Mouse (Mus musculus) stomach, postnatal 0 days (tissue): Measurements from ENCODE around the gene Olfr126. TPM values are rescaled to one million over a fixed set of nuclear protein-coding genes. Genes with fewer than 3 reads are reported as not detected.

Experiments used
- ATAC-seq: fragments of 200-750 bp; cut with Nextera tagmentation; 2 replicates; pipeline ENCODE4 v1.8.0; 2017; ENCODE audit not compliant: low FRiP score, low TSS enrichment
- DNase-seq: peaks from one replicate; pipeline ENCODE4 v3.0.0-alpha.2; 2016; ENCODE audit warnings: low spot score
- H3K27ac ChIP-seq: fragments of 300-500 bp; sonication (generic); replicated peaks from 2 replicates; pipeline ENCODE4 v1.5.1; 2014; ENCODE audit warnings: mild to moderate bottlenecking, control low read depth
- H3K27me3 ChIP-seq: fragments of 300-500 bp; sonication (generic); 2 replicates; pipeline ENCODE4 v1.6.1; 2014; ENCODE audit warnings: low read length; ENCODE audit not compliant: control insufficient read depth, insufficient read depth
- H3K36me3 ChIP-seq: fragments of 300-500 bp; sonication (generic); 2 replicates; pipeline ENCODE4 v1.6.1; 2014; ENCODE audit warnings: low read length, mixed read lengths; ENCODE audit not compliant: control insufficient read depth, insufficient read depth
- H3K4me1 ChIP-seq: fragments of 300-500 bp; sonication (generic); replicated peaks from 2 replicates; pipeline ENCODE4 v1.6.1; 2014; ENCODE audit warnings: antibody characterized with exemption; ENCODE audit not compliant: control insufficient read depth, insufficient read depth
- H3K4me2 ChIP-seq: fragments of 300-500 bp; sonication (generic); replicated peaks from 2 replicates; pipeline ENCODE4 v1.6.1; 2014; ENCODE audit warnings: low read depth, mild to moderate bottlenecking, control low read depth, moderate library complexity
- H3K4me3 ChIP-seq: fragments of 300-500 bp; sonication (generic); 2 replicates; pipeline ENCODE4 v1.5.1; 2014; ENCODE audit warnings: low read depth, low read length, control low read depth
- H3K9ac ChIP-seq: fragments of 300-500 bp; sonication (generic); 2 replicates; pipeline ENCODE4 v1.6.1; 2014; ENCODE audit warnings: mild to moderate bottlenecking, low read length, control low read depth, mixed read lengths
- H3K9me3 ChIP-seq: fragments of 300-500 bp; sonication (generic); 2 replicates; pipeline ENCODE4 v1.6.1; 2016; ENCODE audit warnings: low read length; ENCODE audit not compliant: control insufficient read depth
- CTCF ChIP-seq: IDR thresholded peaks from 2 replicates; pipeline ENCODE4 v1.5.1; 2016; ENCODE audit warnings: antibody characterized with exemption, low read depth, mild to moderate bottlenecking, moderate library complexity
- EP300 ChIP-seq: optimal IDR thresholded peaks from 2 replicates; pipeline ENCODE3; 2016; ENCODE audit warnings: antibody characterized with exemption
- WGBS: fragments of 180-500 bp; shearing (Covaris S2); extraction: QIAGEN DNeasy Blood & Tissue Kit; methylation state at CpG from one replicate; pipeline ENCODE4 v1.1.7; 2014; 5-methylcytosine and 5-hydroxymethylcytosine counted together
- polyA plus RNA-seq: library from polyadenylated mRNA; unstranded; fragments of >200 nt; fragmentation: Nextera tagmentation; extraction: Ambion mirVana; gene quantifications from 2 replicates; pipeline ENCODE4 v1.2.1, GENCODE M21; 2015

Olfr126 gene
- polyA plus RNA-seq, 1 experiment from 2014 or later: not detected

GRCm38 (mm10) chr17:37900137-37900536, 52.9 kb downstream of the Olfr126 start, which contains the start of gene Olfr127:
TSS of gene Olfr127 (plus strand) at chr17:37900437.
- Histone ChIP-seq H3K4me2 (no peak within 1 kb of the TSS), H3K36me3 (no peaks in the 10 kb centered on the region), H3K27me3 (no peaks in the 10 kb centered on the region), H3K4me3 (no peak within 1 kb of the TSS), H3K4me1 (no peaks in the 10 kb centered on the region), H3K9ac (no peak within 1 kb of the TSS), H3K9me3 (no peaks in the 10 kb centered on the region), H3K27ac (no peak within 1 kb of the TSS)
- no peak for ATAC-seq
- TF ChIP-seq EP300: no peak
- TF ChIP-seq CTCF: no peak
- WGBS: 71% methylated on average over 1 of the region's 1 CpGs
- no peak for DNase-seq

Other genes starting within 250 kb of the Olfr126 start
- gene Olfr115, start 220.4 kb upstream of the Olfr126 start, polyA plus RNA-seq: not detected in 2 replicates
- not detected in 2 replicates for gene Olfr116, start 220.3 kb upstream of the Olfr126 start, polyA plus RNA-seq
- not detected in 2 replicates for gene Olfr117, start 183.7 kb upstream of the Olfr126 start, polyA plus RNA-seq
- gene Olfr118, start 180.5 kb upstream of the Olfr126 start, polyA plus RNA-seq: not detected in 2 replicates
- gene Olfr119, start 150.9 kb upstream of the Olfr126 start, polyA plus RNA-seq: not detected in 2 replicates
- not detected in 2 replicates for gene Olfr120, start 125.7 kb upstream of the Olfr126 start, polyA plus RNA-seq
- gene Olfr121, start 98.6 kb upstream of the Olfr126 start, polyA plus RNA-seq: not detected in 2 replicates
- gene Olfr122, start 78.9 kb upstream of the Olfr126 start, polyA plus RNA-seq: not detected in 2 replicates
- not detected in 2 replicates for gene Olfr123, start 54.0 kb upstream of the Olfr126 start, polyA plus RNA-seq
- gene Olfr124, start 47.6 kb upstream of the Olfr126 start, polyA plus RNA-seq: not detected in 2 replicates
- not detected in 2 replicates for gene Olfr125, start 14.5 kb upstream of the Olfr126 start, polyA plus RNA-seq
- gene Olfr127, start 53.0 kb downstream of the Olfr126 start, polyA plus RNA-seq: not detected in 2 replicates
- gene Olfr128, start 73.1 kb downstream of the Olfr126 start, polyA plus RNA-seq: not detected in 2 replicates
- not detected in 2 replicates for gene Olfr761, start 105.6 kb downstream of the Olfr126 start, polyA plus RNA-seq
- not detected in 2 replicates for gene Olfr129, start 212.6 kb downstream of the Olfr126 start, polyA plus RNA-seq
- gene Olfr130, start 216.4 kb downstream of the Olfr126 start, polyA plus RNA-seq: not detected in 2 replicates
- not detected in 2 replicates for gene Olfr131, start 241.2 kb downstream of the Olfr126 start, polyA plus RNA-seq